Mouse (Mus musculus) thymus, adult 2 months (tissue): ENCODE data around the gene Hck. TPM values are rescaled to one million over a fixed set of nuclear protein-coding genes. Genes with fewer than 3 reads are reported as not detected.
A peak's percentile ranks its signal among the peaks of the same experiment; 100 is the strongest.

Experiments used
- DNase-seq: peaks from one replicate; pipeline ENCODE4 v3.0.0; 2021
- H3K27ac ChIP-seq: fragments of 200-500 bp; 2 replicates; pipeline ENCODE4 v1.5.1; 2012; ENCODE audit warnings: low read length, control low read depth; ENCODE audit not compliant: control insufficient read depth, insufficient read depth
- H3K27me3 ChIP-seq: fragments of 200-500 bp; 2 replicates; pipeline ENCODE4 v1.6.1; 2012; ENCODE audit warnings: mild to moderate bottlenecking, low read length, moderate library complexity, mixed read lengths; ENCODE audit not compliant: control insufficient read depth, insufficient read depth
- H3K36me3 ChIP-seq: fragments of 200-500 bp; 2 replicates; pipeline ENCODE4 v1.6.1; 2012; ENCODE audit warnings: mild to moderate bottlenecking, low read length, moderate library complexity; ENCODE audit not compliant: control insufficient read depth, insufficient read depth
- H3K4me1 ChIP-seq: fragments of 200-500 bp; replicated peaks from 2 replicates; pipeline ENCODE4 v1.6.1; 2012; ENCODE audit warnings: low read length; ENCODE audit not compliant: control insufficient read depth, insufficient read depth
- H3K4me3 ChIP-seq: fragments of 200-500 bp; 2 replicates; pipeline ENCODE4 v1.5.1; 2012; ENCODE audit warnings: mild to moderate bottlenecking, low read length, control low read depth, moderate library complexity; ENCODE audit not compliant: control insufficient read depth, insufficient read depth
- CTCF ChIP-seq: fragments of 200-500 bp; IDR thresholded peaks from 2 replicates; pipeline ENCODE4 v1.5.1; 2012; ENCODE audit warnings: mild to moderate bottlenecking, control low read depth, low read length, moderate library complexity, borderline replicate concordance; ENCODE audit not compliant: control insufficient read depth, poor library complexity, insufficient read depth; ENCODE audit errors: extremely low read depth
- POLR2A ChIP-seq: fragments of 200-500 bp; IDR thresholded peaks from 2 replicates; pipeline ENCODE4 v1.6.1; 2012; ENCODE audit warnings: mild to moderate bottlenecking, low read length, control low read depth, moderate library complexity; ENCODE audit not compliant: control insufficient read depth, poor library complexity, insufficient read depth; ENCODE audit errors: extremely low read depth
- WGBS: fragments of 180-500 bp; shearing (Covaris S2); methylation state at CpG from one replicate; pipeline ENCODE4 v1.1.7; 2018; 5-methylcytosine and 5-hydroxymethylcytosine counted together
- polyA plus RNA-seq: library from polyadenylated mRNA; depleted of rRNA; stranded (reverse); fragments of >200 nt; gene quantifications from 2 replicates; pipeline ENCODE4 v1.2.3, GENCODE M21; 2012

The Hck gene
- polyA plus RNA-seq, 1 experiment = 22.1 TPM

- no peaks in the 10 kb centered on the region for H3K36me3 ChIP-seq
- H3K27me3 ChIP-seq = no peaks in the 10 kb centered on the region
- TF ChIP-seq CTCF = no peak
- TF ChIP-seq POLR2A = no peak
- peak; percentile 6 for DNase-seq
- peaks cover 6% of the 10 kb centered on the region for H3K4me1 ChIP-seq
- H3K4me3 ChIP-seq = no peak overlapping the region
- H3K27ac ChIP-seq = no peak overlapping the region
- 2% methylated on average over 5 of the region's 5 CpGs for WGBS
Observed at GRCm38 (mm10) chr2:153125875-153126274, 17.6 kb downstream of the Hck start.

GRCm38 (mm10) chr2:153131019-153131418 is 22.8 kb downstream of the Hck start:
- H3K27ac ChIP-seq = no peak overlapping the region
- 48% methylated on average over 6 of the region's 6 CpGs for WGBS
- TF ChIP-seq CTCF = peak; percentile 41; the same call in 1 of the 2 replicates
- no peak for TF ChIP-seq POLR2A
- peaks cover 1% of the 10 kb centered on the region for H3K4me1 ChIP-seq
- no peaks in the 10 kb centered on the region for H3K27me3 ChIP-seq
- no peaks in the 10 kb centered on the region for H3K36me3 ChIP-seq
- DNase-seq = peak; percentile 37
- H3K4me3 ChIP-seq = no peak overlapping the region

GRCm38 (mm10) chr2:153134237-153134636 is 26.0 kb downstream of the Hck start:
- Histone ChIP-seq H3K36me3 (no peaks in the 10 kb centered on the region), H3K27me3 (no peaks in the 10 kb centered on the region), H3K27ac (no peak overlapping the region), H3K4me1 (no peaks in the 10 kb centered on the region), H3K4me3 (no peak overlapping the region)
- TF ChIP-seq POLR2A = no peak
- no peak for TF ChIP-seq CTCF
- 67% methylated on average over 5 of the region's 5 CpGs for WGBS
- DNase-seq = no peak

GRCm38 (mm10) chr2:153136211-153136610 is 27.9 kb downstream of the Hck start:
- no peaks in the 10 kb centered on the region for H3K4me1 ChIP-seq
- H3K36me3 ChIP-seq = no peaks in the 10 kb centered on the region
- no peak overlapping the region for H3K27ac ChIP-seq
- no peak for TF ChIP-seq CTCF
- TF ChIP-seq POLR2A = no peak
- DNase-seq = no peak
- no peak overlapping the region for H3K4me3 ChIP-seq
- WGBS = 90% methylated on average over 4 of the region's 4 CpGs
- H3K27me3 ChIP-seq = no peaks in the 10 kb centered on the region

GRCm38 (mm10) chr2:153139158-153139557 is 30.9 kb downstream of the Hck start:
- Histone ChIP-seq H3K36me3 (no peaks in the 10 kb centered on the region), H3K4me1 (no peaks in the 10 kb centered on the region), H3K27me3 (no peaks in the 10 kb centered on the region), H3K27ac (no peak overlapping the region), H3K4me3 (no peak overlapping the region)
- DNase-seq = no peak
- 92% methylated on average over 7 of the region's 7 CpGs for WGBS
- TF ChIP-seq POLR2A (no peak), CTCF (no peak)

- 61% methylated on average over 9 of the region's 9 CpGs for WGBS
- Histone ChIP-seq H3K4me3 (no peak overlapping the region), H3K4me1 (no peaks in the 10 kb centered on the region), H3K27ac (no peak overlapping the region), H3K36me3 (no peaks in the 10 kb centered on the region), H3K27me3 (no peaks in the 10 kb centered on the region)
- DNase-seq = no peak
- TF ChIP-seq CTCF = no peak
- no peak for TF ChIP-seq POLR2A
Observed at GRCm38 (mm10) chr2:153139996-153140613, 31.8 kb downstream of the Hck start.
